Mouse (Mus musculus) midbrain, embryonic 16.5 days (tissue): ENCODE measurements around the gene Prlh. TPM values are rescaled to one million over a fixed set of nuclear protein-coding genes. Genes with fewer than 3 reads are reported as not detected.

ENCODE experiments used
- ATAC-seq: fragments of 200-750 bp; cut with Nextera tagmentation; 2 replicates; pipeline ENCODE4 v1.8.0; 2017; ENCODE audit warnings: moderate TSS enrichment
- H3K27ac ChIP-seq: fragments of 300-500 bp; sonication (generic); 2 replicates; pipeline ENCODE4 v1.5.1; 2014; ENCODE audit warnings: mild to moderate bottlenecking, low read length, mixed read lengths
- H3K27me3 ChIP-seq: fragments of 300-500 bp; sonication (generic); 2 replicates; pipeline ENCODE4 v1.6.1; 2014; ENCODE audit warnings: low read depth, low read length, mixed read lengths; ENCODE audit not compliant: control insufficient read depth, insufficient read depth
- H3K36me3 ChIP-seq: fragments of 300-500 bp; sonication (generic); 2 replicates; pipeline ENCODE4 v1.6.1; 2014; ENCODE audit warnings: mild to moderate bottlenecking, low read length, moderate library complexity, mixed read lengths; ENCODE audit not compliant: control insufficient read depth, insufficient read depth
- H3K4me1 ChIP-seq: fragments of 300-500 bp; sonication (generic); 2 replicates; pipeline ENCODE4 v1.6.1; 2014; ENCODE audit warnings: mild to moderate bottlenecking, low read length, mixed read lengths; ENCODE audit not compliant: control insufficient read depth, insufficient read depth
- H3K4me2 ChIP-seq: fragments of 300-500 bp; sonication (generic); 2 replicates; pipeline ENCODE4 v1.6.1; 2014; ENCODE audit warnings: mild to moderate bottlenecking, low read length, mixed read lengths
- H3K4me3 ChIP-seq: fragments of 300-500 bp; sonication (generic); 2 replicates; pipeline ENCODE4 v1.5.1; 2014; ENCODE audit warnings: low read depth, mild to moderate bottlenecking, low read length, moderate library complexity, mixed read lengths
- H3K9ac ChIP-seq: fragments of 300-500 bp; sonication (generic); 2 replicates; pipeline ENCODE4 v1.6.1; 2014; ENCODE audit warnings: low read depth, low read length, mixed read lengths
- H3K9me3 ChIP-seq: fragments of 300-500 bp; sonication (generic); replicated peaks from 2 replicates; pipeline ENCODE4 v1.6.1; 2014; ENCODE audit warnings: mild to moderate bottlenecking, low read length, mixed read lengths; ENCODE audit not compliant: control insufficient read depth, poor library complexity, severe bottlenecking
- WGBS: fragments of 180-500 bp; shearing (Covaris S2); extraction: QIAGEN DNeasy Blood & Tissue Kit; methylation state at CpG from one replicate; pipeline ENCODE4 v1.1.7; 2014; 5-methylcytosine and 5-hydroxymethylcytosine counted together
- polyA plus RNA-seq: library from polyadenylated mRNA; unstranded; fragments of >200 nt; fragmentation: Nextera tagmentation; extraction: Ambion mirVana; gene quantifications from 2 replicates; pipeline ENCODE4 v1.2.1, GENCODE M21; 2015

Prlh gene
- polyA plus RNA-seq, 1 experiment from 2014 or later = not detected

- no peaks in the 10 kb centered on the region for H3K4me1 ChIP-seq
- no peak for ATAC-seq
- WGBS = 81% methylated on average over 4 of the region's 4 CpGs
- H3K4me3 ChIP-seq = no peak overlapping the region
- H3K27ac ChIP-seq = no peak overlapping the region
- H3K36me3 ChIP-seq = no peaks in the 10 kb centered on the region
- no peaks in the 10 kb centered on the region for H3K27me3 ChIP-seq
- H3K9me3 ChIP-seq = no peaks in the 10 kb centered on the region
- no peak overlapping the region for H3K9ac ChIP-seq
- H3K4me2 ChIP-seq = no peak overlapping the region
Observed at GRCm38 (mm10) chr1:90939980-90940379, 12.9 kb upstream of the Prlh start.

- no peaks in the 10 kb centered on the region for H3K4me1 ChIP-seq
- H3K4me2 ChIP-seq = no peak overlapping the region
- H3K27ac ChIP-seq = no peak overlapping the region
- no peak for ATAC-seq
- H3K4me3 ChIP-seq = no peak overlapping the region
- no peak overlapping the region for H3K9ac ChIP-seq
- no peaks in the 10 kb centered on the region for H3K9me3 ChIP-seq
- 58% methylated on average over 10 of the region's 10 CpGs for WGBS
- H3K36me3 ChIP-seq = no peaks in the 10 kb centered on the region
- H3K27me3 ChIP-seq = no peaks in the 10 kb centered on the region
Observed at GRCm38 (mm10) chr1:90945171-90945570, 7.7 kb upstream of the Prlh start.

- H3K4me2 ChIP-seq = no peak overlapping the region
- no peaks in the 10 kb centered on the region for H3K4me1 ChIP-seq
- no peak overlapping the region for H3K27ac ChIP-seq
- no peak overlapping the region for H3K4me3 ChIP-seq
- H3K27me3 ChIP-seq = no peaks in the 10 kb centered on the region
- WGBS = 71% methylated on average over 2 of the region's 2 CpGs
- no peaks in the 10 kb centered on the region for H3K9me3 ChIP-seq
- H3K9ac ChIP-seq = no peak overlapping the region
- no peaks in the 10 kb centered on the region for H3K36me3 ChIP-seq
- ATAC-seq = no peak
Observed at GRCm38 (mm10) chr1:90947252-90947651, 5.7 kb upstream of the Prlh start.

GRCm38 (mm10) chr1:90949309-90949708 is 3.6 kb upstream of the Prlh start:
- Histone ChIP-seq H3K36me3 (no peaks in the 10 kb centered on the region), H3K9ac (no peak overlapping the region), H3K27me3 (no peaks in the 10 kb centered on the region), H3K27ac (no peak overlapping the region), H3K4me1 (no peaks in the 10 kb centered on the region), H3K4me3 (no peak overlapping the region), H3K4me2 (no peak overlapping the region), H3K9me3 (no peaks in the 10 kb centered on the region)
- no peak for ATAC-seq
- 80% methylated on average over 9 of the region's 9 CpGs for WGBS

- no peaks in the 10 kb centered on the region for H3K4me1 ChIP-seq
- H3K4me3 ChIP-seq = no peak overlapping the region
- H3K27ac ChIP-seq = no peak overlapping the region
- H3K4me2 ChIP-seq = no peak overlapping the region
- ATAC-seq = no peak
- H3K9me3 ChIP-seq = no peaks in the 10 kb centered on the region
- no peaks in the 10 kb centered on the region for H3K27me3 ChIP-seq
- no peak overlapping the region for H3K9ac ChIP-seq
- WGBS = 85% methylated on average over 7 of the region's 7 CpGs
- no peaks in the 10 kb centered on the region for H3K36me3 ChIP-seq
Observed at GRCm38 (mm10) chr1:90951670-90952069, 1.2 kb upstream of the Prlh start.

- H3K27ac ChIP-seq = no peak overlapping the region
- no peak overlapping the region for H3K4me2 ChIP-seq
- no peak overlapping the region for H3K4me3 ChIP-seq
- WGBS = 81% methylated on average over 11 of the region's 11 CpGs
- no peak for ATAC-seq
- no peaks in the 10 kb centered on the region for H3K9me3 ChIP-seq
- H3K27me3 ChIP-seq = peaks cover 2% of the 10 kb centered on the region; the same call in 1 of the 2 replicates
- H3K36me3 ChIP-seq = no peaks in the 10 kb centered on the region
- H3K4me1 ChIP-seq = no peaks in the 10 kb centered on the region
- no peak overlapping the region for H3K9ac ChIP-seq
Observed at GRCm38 (mm10) chr1:90953688-90954087, 780 bp downstream of the Prlh start.

- H3K4me2 ChIP-seq = no peak overlapping the region
- no peaks in the 10 kb centered on the region for H3K9me3 ChIP-seq
- WGBS = 37% methylated on average over 7 of the region's 7 CpGs
Observed at GRCm38 (mm10) chr1:90956245-90957096, 3.6 kb downstream of the Prlh start.

GRCm38 (mm10) chr1:90962526-90962925 is 9.6 kb downstream of the Prlh start:
- H3K9me3 ChIP-seq = no peaks in the 10 kb centered on the region
- H3K27me3 ChIP-seq = peaks cover 2% of the 10 kb centered on the region; the same call in 1 of the 2 replicates
- no peaks in the 10 kb centered on the region for H3K4me1 ChIP-seq
- H3K4me2 ChIP-seq = no peak overlapping the region
- no peak for ATAC-seq
- no peaks in the 10 kb centered on the region for H3K36me3 ChIP-seq
- WGBS = 40% methylated on average over 4 of the region's 4 CpGs
- H3K4me3 ChIP-seq = no peak overlapping the region
- no peak overlapping the region for H3K9ac ChIP-seq
- H3K27ac ChIP-seq = no peak overlapping the region

More at GRCm38 (mm10) chr1:90956245-90957096, 3.6 kb downstream of the Prlh start:
- peak; percentile 82 for ATAC-seq
- H3K27me3 ChIP-seq = peaks cover 2% of the 10 kb centered on the region; the same call in 1 of the 2 replicates
- no peaks in the 10 kb centered on the region for H3K4me1 ChIP-seq
- H3K4me3 ChIP-seq = no peak overlapping the region
- no peaks in the 10 kb centered on the region for H3K36me3 ChIP-seq
- H3K27ac ChIP-seq = no peak overlapping the region
- no peak overlapping the region for H3K9ac ChIP-seq

- Histone ChIP-seq H3K9ac (no peak overlapping the region), H3K27me3 (peaks cover 2% of the 10 kb centered on the region; the same call in 1 of the 2 replicates), H3K36me3 (no peaks in the 10 kb centered on the region), H3K27ac (no peak overlapping the region), H3K4me3 (no peak overlapping the region), H3K4me2 (no peak overlapping the region), H3K9me3 (no peaks in the 10 kb centered on the region), H3K4me1 (no peaks in the 10 kb centered on the region)
- 9% methylated on average over 3 of the region's 3 CpGs for WGBS
- ATAC-seq = peak; percentile 51; the same call in 1 of the 2 replicates
Observed at GRCm38 (mm10) chr1:90962994-90963393, 10.1 kb downstream of the Prlh start.
